Mouse (Mus musculus) cerebellum, postnatal 36 days (tissue): ENCODE results near the gene Slc26a1.
"Not testable (repeated sequence)": the region's sequence is repeated elsewhere in the genome, so short reads cannot be mapped to it uniquely, and the experiment has no call there.

Source experiments
- DNase-seq, 2 experiments: peaks; one replicate each; pipeline ENCODE4 v3.0.0; 2021 to 2022; ENCODE audit warnings: mixed read lengths in 2 of 2

The Slc26a1 gene

DNA sequence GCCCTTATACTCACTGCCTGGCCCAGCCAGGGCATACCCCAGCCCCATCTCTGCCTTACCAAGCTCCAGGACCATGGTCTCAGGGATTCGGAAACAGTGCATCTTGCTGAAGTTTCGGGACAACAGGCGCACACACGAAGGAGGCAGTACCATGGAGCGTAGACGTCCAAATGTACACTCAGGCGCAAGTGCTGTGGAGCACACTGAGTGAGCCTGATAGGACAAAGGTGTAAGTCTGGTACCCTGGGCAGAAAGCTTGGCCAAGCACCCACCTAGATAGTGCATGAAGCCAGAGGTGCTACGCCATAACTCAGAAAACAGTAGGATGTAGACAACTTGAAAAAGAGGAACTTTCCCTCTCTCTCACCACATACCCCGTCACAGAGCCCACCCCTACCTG is 20.0 kb downstream of the Slc26a1 start:
- no peak for DNase-seq

DNA sequence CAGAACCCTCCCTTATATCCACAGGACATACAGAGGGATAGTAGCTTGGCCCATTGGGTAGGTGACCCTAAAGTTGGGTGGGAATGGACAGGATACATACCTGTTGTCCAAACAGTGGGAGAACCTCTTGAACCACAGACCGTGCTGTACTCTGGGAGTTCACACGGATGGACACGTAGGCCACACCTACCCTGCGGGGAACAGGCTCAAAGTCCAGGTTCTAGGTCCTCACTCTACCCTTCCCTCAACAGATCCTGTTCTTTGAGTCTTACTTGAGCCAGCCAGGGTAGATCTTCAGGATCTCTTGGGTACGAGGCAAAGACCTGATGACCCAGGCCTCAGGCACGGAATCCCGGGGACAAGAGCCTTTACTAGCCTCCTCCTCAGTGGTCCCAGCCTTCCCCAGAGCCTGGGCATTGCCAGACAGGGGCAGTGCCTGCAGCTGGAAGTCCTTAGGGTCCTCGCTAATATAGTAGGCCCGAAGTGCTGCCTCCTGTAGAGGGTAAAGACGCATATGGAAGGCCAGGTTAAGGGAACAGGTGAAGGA is 20.9 kb downstream of the Slc26a1 start:
- no peak for DNase-seq

DNA sequence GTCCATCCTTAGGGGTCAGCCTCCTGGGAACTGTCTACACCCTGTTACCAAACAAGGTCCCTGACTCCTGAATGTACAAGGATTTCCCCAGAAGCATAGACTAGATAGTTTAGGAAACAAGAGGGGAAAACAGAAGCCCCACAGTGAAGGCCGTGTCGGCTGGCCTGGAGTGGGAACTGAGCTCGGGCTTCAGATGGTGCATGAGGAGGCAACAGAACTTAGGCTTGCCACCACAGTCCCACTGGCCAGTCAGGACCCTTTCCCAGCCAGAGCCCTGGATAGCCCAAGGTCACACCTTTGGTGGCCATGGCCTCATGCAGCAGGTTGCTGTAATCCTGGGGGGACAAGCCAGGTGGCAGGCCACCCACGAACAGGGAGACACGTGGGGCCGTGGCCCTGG is 22.0 kb downstream of the Slc26a1 start:
- DNase-seq, result no peak

DNA sequence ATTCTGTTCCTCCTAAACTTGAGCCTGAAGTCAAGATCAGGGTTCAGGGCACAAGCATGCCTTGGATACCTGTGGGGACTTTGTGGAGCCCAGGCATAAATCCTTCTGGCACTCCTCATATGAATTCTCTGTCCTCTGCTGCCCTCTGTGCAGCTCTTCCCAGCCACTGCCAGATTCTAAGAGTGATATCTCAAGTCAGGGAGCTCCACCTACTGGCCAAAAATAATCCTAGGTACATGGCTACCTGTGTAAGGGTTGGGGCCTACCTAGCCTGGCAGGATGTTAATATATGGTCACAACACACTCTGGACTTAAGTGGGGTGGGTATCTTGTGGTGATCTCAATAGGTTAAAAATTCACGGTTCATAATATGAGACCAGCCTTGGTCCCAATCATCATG is 23.5 kb downstream of the Slc26a1 start:
- peak; percentile 65 to 82 for DNase-seq

DNA sequence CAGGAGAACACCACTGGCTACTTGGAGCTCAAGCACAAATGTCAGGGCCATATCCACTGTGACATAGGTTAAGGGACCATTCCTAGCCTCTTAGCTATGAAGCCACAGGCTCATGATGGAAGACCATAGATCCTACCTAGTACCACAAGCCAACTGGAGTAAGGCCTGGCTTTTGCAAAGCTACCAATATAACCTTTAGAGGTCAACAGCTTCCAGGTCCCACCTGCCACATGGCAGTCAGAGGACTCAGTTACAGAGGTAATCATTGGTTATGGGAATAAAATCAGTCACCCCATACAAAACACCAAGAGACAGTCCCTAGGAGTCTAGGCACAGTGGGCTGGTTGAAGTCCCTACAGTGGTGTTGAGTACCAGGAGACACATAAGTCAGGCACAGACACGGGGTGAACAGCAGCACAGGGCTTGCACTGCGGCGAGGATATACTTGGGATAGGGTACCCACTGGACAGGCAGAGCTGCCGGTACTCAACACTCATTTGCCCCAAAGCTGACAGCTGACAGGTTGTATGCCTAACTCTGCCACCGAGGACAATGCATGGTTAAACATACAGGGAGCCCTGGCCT is 24.1 kb downstream of the Slc26a1 start:
- no peak for DNase-seq

DNA sequence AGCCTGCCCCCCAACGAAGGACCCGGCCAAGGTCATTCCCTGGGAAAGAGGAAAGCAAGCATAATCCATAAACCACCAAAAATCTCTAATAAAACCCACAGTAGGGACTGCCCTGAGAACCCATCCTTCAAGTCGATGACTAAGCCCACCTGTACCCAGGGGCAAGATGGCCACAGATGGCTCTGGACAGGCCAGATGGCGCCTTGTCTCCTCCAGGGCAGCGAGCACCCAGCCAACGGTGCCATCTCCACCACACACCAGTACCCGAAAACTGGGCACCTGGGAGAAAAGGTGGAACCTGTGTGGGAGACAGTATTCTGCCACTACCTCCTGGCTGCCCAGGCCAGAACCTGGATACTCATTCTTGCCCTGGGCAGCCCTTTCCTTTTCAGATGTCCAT is 25.0 kb downstream of the Slc26a1 start:
- DNase-seq, result peak; percentile 56 to 64

DNA sequence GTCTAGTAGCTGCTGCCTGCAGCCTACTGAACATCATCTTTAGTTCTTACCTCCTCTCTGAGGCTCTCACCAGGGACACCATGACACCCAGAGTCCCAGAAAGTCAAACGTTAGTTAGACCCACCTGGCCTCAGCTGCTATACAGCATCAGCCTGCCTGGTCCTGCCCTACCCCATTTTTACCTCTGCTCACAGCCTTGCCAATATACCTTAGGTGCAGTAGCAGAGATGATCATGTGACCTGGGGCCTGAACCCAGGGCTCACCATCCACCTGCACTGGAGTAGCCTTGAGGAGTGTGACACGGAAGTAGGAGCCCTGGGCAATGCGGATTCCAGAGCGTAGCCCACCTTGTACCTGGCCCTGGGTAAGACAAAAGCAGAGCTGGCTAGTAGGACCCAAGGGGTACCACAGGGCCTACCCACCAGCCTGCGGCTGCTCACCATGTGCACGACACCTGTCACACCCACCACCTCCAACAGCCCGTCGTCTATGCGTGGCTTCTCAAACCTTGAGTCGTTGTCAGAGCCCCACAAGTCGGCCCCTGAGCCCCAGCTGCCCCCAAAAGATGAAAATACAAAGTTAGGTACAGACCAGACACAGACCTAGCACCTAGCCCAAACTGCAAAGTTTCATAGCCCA is 26.3 kb downstream of the Slc26a1 start:
- no peak for DNase-seq

DNA sequence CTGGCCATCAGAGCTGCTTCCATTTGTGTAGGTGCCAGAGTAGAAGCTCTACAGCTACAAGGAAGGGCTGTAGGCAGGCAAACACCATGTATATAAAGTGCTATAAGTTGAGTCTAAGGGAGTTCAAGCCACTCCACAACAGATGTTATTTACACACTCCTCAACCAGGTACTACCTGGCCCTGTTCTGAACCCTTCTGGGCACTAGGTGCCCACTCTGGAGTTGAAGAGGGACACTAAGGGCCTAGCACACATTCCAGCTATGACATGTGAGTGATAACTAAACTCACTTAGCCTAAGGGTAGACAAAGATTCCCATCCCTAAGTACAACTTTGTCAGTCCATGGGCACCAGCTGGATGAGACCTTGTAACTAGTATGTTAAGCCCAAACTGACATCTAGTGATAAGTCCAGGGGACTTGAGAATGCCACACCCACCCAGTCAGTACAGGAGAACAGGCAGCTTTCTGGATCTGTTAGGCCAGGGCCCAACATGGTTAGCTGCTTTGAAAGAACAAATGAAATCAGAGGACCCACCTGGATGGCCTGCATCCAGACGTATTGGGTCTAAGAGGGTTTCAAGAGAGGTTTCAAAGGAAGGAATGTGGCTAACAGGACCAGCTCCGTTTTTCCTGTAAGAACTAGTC is 27.4 kb downstream of the Slc26a1 start:
- DNase-seq, result no peak

DNA sequence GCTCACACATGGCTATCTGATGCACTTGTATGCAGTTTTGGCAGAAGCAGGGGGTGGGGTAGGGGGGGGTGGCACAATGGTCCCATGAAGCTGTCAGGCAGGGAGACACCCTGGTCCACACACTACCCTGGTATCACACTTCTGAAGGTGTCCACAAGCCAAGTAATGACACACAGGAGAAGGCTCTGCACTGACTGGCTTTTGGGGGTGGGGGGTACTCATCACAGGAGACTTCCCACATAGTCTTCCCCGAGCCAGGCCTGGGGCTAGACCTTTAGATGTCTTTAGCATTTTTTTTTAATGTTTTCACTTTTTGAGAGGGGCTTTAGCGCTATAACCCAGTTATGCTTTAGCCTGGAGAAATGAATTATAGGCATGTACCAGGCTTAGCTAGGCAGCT is 28.1 kb downstream of the Slc26a1 start:
- no peak for DNase-seq

DNA sequence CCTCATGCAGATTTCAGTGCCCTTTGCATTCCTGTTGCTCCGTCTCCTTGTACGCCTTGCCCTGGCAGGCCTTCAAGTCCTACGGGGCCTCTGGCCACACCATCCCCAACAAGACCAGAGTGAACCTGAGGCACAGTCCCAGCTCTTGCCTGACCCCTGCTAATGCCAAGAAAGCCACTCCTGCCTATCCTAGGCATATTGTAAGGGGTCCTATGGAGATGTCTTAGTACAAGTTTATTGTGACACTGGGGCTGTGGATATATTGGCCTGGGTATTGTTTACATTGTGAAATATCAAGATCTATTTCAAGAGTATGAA is 29.1 kb downstream of the Slc26a1 start:
- no peak for DNase-seq

DNA sequence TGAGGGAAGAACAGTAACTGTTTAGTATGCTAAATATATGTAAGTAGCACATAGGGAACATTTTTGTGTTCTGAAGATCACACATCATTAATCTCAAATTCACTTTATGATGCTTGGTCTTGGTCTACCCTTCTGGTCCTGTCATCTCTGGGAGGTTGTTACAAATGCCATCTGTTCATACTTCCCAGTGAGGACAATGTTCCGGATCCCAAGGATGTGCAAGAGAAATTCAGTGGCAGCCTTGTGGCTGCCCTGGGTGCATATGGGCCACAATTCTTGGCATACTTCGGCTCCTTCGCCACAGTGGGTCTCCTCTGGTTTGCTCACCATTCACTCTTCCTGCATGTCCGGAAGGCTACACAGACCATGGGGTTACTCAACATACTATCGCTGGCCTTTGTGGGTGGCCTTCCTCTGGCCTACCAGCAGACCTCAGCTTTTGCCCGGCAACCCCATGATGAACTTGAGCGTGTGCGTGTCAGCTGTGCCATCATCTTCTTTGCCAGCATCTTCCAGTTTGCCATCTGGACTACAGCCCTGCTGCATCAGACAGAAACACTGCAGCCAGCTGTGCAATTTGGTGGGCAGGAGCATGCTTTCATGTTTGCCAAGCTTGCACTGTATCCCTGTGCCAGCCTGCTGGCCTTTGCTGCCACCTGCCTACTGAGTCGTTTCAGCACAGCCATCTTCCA is 29.6 kb downstream of the Slc26a1 start:
- DNase-seq, result peak; percentile 61 to 65

DNA sequence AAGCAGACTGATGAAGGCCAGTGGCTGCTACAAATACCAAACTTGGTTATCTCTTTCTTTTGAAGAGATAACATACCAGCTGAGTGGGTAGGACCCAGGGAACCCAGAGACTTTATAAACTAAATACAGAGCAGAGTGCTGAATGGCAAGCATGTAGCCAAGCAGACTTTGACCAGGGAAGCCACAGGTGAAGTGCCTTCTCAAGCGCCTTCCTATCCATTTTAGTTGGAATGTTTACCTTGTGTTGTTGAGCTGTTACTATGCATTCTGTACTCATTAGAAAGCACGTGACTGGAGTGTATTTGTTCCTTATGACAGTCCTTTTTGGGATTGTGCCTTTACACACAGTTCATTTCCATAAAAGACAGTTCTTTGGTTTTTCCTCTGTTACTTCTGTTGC is 31.7 kb downstream of the Slc26a1 start:
- DNase-seq, result no peak

DNA sequence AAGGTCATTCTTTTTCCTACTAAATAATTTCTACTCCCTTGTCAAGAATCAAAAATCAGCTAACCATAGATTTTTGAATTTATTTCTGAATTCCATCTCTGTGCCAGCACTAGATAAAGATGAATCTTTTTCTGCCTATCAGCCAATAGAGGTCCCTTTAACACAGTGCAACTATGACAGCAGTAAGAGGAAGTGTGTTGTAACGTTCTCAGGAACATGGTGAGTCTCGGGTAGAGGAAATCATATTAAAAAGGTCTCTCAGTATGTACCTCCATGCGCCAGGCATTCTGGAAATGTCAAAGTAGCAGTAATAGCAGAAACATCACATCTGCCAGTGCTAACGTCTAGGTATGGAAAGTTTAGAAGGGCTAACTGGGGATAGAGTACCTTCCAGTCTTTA is 39.2 kb downstream of the Slc26a1 start:
- no peak for DNase-seq

DNA sequence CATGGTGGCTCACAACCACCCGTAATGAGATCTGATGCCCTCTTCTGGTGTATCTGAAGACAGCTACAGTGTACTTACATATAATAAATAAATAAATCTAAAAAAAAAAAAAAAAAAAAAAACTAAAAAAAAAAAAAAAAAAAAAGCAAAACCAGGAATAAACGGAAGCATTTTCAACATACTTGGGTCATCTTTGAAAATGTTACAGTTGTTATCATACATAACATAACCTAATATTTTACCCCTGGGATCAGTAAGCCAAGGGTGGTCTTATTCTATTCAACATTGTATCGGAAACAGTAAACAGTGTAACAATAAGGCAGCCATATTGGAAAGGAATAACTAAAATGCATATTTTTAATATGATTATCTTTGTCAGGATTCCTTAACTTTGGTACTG is 41.3 kb downstream of the Slc26a1 start:
- DNase-seq, result not testable (repeated sequence)

DNA sequence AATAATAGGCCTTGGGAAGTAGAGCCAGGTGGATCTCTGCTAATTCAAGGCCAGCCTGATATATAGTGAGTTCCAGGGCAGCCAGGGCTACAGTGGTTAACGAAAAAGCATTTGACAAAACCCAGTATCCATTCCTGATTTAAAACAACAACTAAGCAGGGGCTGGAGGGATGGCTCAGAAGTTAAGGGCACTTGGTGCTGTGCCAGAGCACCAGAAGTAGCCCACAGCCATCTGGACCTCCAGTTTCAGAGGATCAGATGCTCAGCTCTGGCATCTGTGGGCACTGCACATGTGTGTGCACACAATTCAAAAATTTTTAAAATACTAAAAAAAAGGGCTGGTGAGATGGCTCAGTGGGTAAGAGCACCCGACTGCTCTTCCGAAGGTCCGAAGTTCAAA is 41.7 kb downstream of the Slc26a1 start:
- no peak for DNase-seq

DNA sequence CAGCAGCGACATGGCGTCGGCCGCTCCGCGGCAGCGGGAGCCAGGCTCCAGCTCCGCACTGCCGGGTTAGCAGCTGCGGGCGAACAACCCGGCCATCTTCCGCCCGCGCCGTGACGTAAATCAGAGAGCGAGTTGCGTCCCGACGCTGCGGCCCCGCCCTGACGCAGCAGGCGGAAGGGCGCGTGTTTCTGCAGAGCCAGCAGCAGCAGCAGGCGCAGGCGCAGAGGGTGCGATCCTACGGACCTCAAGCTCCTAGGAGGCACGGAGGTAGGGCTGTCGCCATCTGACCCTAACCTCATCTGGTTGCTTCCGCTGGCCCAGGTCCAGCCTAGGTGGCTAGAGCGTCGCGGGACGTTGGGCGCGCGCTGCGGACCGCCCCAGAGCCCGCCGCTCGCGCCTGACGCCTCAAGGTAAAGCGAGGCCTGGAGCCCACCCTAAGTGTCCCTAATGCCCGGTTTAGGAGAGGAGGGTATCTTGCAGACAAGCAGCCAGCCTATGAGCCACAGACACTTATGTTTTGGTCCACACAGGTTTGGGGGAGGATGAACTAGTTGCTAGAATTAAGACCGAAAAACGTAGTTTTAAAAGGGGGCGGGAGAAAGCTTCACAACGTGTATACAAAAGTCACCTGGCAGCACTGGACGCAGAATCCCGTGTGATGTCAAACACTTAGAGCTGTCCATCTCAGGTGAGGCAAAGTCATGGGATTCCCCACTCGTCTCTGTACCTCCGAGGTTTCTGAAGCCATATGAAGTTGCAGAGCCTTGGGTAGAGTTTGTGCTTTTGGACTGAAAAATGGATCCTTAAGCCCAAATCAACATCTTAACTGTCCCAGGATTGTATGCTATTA is 45.5 kb downstream of the Slc26a1 start, which contains the start of the genes Gak and Tmem175:
TSS of gene Gak (minus strand) at position 122 of the 850 bp plus-strand sequence.
TSS of gene Tmem175 (plus strand) at position 137 of the 850 bp plus-strand sequence.
- DNase-seq, result peak; percentile 91 to 93

DNA sequence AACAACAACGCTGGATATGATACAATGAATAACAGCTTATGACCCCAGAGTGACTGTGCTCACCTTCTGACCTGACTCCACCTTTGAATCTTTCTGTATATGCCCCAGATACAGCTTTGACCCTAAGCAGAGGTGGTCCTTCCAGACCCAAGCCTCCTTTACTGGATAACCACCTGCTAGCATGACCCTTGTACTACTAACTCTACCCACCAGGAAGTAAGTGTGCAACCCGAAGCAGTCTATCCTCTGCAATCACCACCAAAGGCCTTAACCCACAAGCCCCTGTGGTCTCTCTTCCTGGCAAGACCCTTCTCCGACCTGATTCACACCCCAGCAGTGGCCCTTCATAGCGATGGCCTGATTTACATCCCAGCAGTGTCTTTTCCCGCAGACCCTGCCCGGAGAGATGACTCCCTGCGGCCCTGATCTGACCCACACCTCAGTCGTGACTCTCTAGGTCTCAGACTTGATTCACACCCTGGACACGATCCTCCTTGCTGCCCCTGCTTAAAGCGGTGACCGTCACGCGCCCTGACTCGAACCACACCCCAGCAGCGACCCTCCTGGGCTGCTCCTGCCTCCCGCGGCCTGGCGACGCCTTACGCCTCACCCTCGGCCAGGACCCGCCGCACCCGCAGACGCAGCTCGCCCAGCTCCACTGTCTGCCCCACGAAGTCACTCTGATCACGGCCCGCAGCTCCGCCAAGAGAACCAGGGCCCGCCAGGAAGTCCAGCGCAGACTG is 46.3 kb downstream of the Slc26a1 start:
- DNase-seq, result no peak

DNA sequence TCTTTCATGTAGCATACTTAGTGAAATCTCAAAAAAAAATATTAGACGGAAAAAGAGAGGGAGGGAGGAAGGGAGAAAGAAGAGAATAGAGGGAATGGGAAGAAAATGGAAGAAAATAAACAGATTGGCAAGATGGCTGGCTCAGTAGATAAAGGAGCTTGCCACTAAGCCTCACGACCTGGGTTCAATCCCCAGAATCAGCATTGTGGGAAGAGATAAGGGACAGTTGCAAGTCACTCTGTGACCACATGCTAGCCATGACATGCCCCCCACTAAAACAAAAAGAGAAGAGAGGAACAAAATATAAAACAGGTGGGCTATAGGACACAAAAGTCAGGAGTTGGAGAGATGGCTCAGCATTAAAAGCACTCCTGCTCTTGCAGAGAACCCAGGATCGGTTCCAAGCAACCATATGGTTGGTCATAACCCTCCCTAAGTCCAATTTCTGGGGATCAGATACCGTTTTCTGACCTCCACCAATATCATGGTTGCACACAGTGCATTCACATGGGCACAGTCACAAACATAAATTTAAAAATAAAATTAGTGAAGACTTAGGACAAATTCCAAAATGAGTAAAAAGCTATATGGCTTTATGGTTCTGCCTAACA is 49.2 kb downstream of the Slc26a1 start:
- no peak for DNase-seq

DNA sequence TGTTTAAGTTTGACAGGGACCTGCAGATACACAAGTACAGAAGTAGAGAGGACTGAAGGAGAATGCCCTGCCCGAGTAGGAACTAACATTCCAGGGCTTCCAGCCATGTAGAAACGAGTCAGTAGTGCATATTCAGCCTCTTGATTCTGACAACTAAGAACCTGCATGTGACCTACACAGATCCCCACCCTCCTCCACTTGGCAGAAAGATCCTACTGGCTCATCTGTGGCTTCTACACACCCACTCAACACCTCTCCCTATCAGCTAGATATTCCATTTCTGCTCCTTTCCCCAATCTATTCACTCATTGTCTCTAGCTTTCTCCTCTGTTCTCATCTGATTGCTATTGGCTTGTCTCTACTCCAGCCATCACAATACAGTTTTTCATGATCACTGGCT is 53.5 kb downstream of the Slc26a1 start:
- DNase-seq, result no peak
